Mouse (Mus musculus) thymus, postnatal 14 days (tissue): ENCODE results near the gene Supt4a.
A peak's percentile ranks its signal among the peaks of the same experiment; 100 is the strongest.

Source experiments
- DNase-seq: peaks from one replicate; pipeline ENCODE4 v3.0.0; 2021

Supt4a gene

GRCm38 (mm10) chr11:87752307-87752706, 15.0 kb downstream of the Supt4a start:
- no peak for DNase-seq

GRCm38 (mm10) chr11:87753255-87753654, 15.9 kb downstream of the Supt4a start:
- DNase-seq, result peak; percentile 53

DNA sequence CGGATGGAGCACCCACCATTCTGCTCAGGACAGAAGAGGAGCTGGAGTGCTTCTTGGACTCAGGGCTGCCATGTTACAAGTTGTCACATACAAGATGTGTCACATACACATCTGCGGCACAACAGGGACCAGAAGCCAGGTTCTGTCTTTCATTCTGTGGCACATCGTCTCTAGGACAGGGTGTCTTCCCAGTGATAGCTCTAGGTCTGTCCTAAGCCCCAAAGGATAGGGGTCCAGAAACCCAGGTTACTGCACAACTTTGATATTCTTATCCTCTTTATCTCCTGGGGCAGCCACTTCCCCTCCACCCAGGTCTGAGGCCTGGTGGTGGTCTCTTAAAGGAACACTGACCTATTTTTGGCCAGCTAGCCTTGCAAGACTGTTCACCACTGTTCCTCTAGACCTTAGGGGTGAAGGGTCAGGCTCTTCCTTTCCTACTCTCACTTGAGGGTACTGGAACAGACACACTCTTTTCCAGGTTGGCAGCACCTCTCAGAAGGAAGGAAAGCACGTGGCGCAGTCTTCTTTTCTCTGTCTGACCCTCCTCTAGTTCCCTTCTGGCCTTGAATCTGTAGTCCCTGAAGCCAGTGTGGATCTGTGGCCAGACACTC, 16.6 kb downstream of the Supt4a start:
- DNase-seq, result peak; percentile 44

DNA sequence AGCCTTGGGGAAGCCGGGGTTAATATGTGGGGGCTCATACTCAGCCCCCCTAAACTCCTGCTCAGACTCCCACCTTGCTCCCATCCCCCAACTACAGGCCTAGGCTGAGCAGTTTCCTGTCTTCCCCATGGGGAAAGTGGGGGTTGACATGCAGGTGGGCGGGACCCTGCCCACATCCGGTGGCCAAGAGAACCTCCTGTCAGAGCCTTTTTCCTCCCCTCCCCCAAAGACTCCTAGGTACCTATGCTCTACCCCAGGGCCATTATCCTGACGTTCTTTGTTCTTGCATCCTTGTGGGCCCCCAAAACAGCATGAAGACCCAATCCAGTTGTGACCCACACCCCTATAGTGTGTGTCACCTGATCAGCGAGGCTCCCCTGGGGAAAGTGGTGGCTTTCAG, 17.3 kb downstream of the Supt4a start:
- peak; percentile 96 for DNase-seq

DNA sequence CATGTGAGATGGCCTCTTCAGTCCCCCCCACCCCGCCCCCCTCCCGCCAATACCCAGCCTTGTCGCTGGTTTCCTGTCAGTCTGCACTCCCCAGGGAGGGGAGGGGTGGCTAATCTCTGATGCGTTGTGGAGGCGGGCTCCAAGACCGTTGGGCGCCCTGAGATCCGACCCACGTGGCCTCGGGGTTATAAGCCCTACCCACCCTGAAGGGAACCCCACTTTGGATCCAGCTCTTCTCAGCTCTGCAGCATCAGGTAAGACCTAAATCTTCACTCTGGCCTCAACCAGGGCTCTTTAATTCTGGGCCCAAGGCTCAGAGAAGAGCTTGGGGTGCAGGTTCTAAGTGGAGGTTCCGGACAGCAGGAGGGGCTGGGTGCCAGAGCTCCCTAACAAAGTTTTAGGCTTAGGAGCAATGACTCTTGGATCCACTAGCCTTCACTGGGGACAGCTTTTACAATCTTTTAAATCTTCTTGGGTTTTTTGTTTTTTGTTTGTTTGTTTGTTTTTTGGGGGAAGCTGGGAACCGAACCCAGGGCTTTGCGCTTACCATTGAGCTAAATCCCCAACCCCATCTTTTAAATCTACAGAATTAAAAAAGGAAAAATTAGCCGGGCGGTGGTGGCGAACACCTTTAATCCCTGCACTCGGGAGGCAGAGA, 18.1 kb downstream of the Supt4a start:
- DNase-seq, result peak; percentile 99

- peak; percentile 89 for DNase-seq
Observed at GRCm38 (mm10) chr11:87756251-87756820, 19.0 kb downstream of the Supt4a start.

- DNase-seq, result peak; percentile 72
Observed at GRCm38 (mm10) chr11:87757001-87757954, 19.9 kb downstream of the Supt4a start.

DNA sequence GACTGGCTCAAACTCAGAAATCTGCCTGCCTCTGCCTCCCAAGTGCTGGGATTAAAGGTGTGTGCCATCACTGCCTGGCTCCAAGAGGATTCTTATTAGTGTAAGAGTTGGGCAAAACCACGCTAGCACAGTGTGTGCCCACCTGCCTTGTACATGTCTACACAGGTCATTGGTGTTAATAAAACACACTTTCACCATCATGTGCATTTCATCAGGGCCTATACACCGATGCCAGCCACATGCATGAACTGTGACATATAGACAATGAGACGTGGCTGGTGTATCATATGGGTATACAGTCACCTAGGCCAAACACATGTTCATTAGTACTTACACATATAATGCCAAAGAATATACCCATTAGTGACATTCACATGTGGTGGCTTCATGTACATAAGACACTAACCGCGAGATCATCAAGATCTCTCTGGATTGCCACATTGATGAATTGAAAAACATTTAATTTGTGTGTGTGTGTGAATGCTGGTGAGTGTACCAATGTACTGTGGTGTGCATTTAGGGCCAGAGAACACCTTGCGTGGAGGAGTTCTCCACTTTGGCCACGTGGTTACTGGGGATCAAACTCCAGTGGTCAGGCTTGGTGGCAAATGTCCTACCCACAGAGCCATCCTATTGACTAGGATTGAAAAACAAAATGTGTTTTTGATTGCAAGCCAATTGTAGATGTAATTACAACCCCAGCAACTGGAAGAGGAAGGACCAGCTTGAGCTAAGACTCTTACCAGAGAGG, 21.0 kb downstream of the Supt4a start:
- peak; percentile 54 for DNase-seq

DNA sequence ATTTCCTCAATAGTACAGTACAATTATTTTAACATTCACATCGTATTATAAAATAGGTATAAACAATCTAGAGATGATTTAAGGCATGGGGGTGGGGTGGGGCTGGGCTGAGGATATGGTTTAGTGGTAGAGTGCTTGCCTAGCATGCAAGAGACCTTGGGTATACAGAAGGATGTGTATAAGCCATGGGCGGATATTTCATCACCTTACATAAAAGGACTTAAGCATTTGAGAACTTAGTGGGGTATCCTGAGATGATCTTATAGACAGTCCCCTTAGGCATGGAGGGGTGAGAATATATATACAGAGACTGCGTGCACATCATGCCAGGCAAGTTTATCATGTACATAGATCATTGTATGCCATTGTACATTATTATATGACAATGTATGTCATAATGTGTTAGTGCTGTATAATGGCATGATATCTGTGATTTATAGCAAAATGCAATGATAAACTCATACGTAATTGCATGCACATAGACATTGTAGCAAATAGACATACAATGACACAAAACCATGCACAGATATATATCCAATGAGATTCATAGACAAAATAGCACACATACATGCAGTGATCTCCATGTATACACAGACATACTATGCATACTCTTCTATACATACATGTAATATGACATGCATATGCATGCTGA, 21.7 kb downstream of the Supt4a start:
- DNase-seq, result peak; percentile 44

DNA sequence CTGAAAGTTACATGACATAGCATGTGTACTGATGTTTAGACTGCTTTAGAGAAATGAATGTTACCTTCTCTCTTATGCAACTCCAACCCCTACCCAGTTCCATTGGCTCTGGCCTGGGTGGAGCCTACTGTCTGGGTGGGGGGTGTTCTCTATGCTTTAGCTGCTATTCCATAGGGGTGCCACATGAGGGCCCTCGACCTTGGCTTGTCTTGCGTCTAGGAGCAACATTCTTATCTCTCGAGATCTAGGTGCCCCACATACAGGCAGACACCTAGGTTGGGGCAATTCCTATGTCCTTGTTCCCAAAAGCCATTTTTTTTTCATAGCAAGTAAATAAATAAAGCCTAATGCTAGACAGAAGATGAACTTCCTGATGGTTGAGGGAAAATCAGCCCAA, 22.3 kb downstream of the Supt4a start:
- DNase-seq, result peak; percentile 91

DNA sequence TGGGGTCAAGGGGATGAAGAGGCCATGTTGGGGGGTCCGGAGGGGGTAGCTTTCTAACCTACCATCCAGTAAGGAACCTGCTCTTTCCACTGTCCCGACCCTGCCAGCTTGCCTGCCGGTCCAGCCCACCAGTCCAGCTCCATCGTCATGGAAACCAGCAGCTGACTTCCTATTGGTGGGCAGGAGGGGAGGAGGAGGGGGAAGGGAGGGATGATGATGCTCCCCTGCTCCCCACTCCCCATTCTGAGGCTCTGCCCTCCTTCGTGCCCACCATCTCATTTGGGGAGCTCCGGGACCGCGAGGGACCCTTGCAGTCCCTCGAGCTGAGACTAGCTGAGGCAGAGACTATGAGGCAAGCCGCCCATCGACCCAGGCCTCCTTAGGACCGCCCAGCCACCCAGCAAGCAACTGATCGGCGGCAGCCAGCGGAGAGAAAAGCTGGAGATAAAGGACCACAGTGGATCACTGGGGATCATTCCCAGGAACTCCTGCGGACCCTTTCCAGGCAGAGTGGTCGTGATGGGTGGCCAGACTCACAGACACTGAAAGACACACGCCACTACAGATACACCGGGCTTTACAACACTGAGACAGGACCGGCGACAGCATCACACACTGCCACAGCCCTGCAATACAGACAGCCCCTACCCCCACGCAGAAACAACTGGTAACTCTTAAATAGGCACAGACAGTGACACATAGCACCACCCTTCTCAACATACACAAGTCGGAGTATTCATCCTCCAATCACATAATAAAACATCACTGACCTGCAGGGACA, 23.1 kb downstream of the Supt4a start, which contains the start of gene Tspoap1:
Gene Tspoap1, plus strand, starts transcription at position 241 of the 781 bp plus-strand sequence.
- peak; percentile 67 for DNase-seq

GRCm38 (mm10) chr11:87761181-87761721, 23.9 kb downstream of the Supt4a start:
- DNase-seq, result peak; percentile 29

GRCm38 (mm10) chr11:87761806-87762701, 24.7 kb downstream of the Supt4a start:
- DNase-seq, result no peak

DNA sequence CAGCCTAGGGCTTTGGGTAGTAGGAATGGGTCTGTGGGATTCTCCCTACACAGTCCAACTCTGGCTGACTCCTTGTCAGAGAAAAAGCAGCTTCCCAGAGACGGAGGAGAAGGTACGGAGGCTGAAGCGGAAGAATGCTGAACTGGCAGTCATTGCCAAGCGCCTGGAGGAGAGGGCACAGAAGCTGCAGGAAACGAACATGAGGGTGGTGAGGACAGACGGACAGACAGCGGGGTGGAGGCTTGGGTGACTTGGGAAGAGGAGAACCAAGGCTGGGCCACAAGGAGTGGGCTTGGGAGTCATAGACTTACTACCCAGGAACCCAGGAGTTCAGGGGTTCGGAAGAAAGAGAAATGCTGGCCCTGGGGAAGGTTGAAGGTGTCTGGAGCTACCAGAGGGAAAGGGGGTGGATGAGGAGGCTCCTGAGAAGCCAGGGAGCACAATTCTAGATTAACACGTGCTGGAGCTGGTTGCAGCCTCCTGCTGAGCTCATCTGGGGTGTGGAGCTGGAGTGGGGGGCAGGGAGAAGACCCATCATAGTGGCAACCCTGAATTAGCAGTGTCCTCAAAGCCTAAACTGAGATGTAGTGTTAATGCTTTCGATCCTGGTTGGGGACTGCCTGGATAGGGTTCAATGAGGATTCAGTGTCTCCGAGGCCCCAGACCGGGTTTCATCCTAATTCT, 25.5 kb downstream of the Supt4a start:
- DNase-seq, result no peak

DNA sequence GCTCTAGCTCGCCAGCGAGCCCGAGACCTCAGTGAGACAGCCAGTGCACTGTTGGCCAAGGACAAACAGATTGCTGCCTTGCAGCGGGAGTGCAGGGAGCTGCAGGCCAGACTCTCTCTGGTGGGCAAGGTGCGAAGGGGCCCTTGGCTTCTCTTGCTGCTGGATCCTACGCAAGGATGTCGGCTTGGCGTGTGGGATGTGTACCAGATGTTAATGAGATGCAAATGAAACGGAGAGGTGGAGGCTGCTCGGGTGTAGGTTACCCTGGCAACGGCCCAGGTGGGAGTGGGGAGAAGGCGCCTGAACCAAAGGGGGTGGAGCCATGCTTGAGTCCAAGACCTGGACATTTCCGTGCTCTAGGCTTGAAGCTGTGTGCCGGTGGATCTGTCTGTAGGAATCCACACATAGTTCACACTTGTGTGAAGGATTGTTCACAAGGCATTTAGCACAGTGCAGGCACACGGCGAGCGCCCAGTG, 26.2 kb downstream of the Supt4a start:
- peak; percentile 23 for DNase-seq

DNA sequence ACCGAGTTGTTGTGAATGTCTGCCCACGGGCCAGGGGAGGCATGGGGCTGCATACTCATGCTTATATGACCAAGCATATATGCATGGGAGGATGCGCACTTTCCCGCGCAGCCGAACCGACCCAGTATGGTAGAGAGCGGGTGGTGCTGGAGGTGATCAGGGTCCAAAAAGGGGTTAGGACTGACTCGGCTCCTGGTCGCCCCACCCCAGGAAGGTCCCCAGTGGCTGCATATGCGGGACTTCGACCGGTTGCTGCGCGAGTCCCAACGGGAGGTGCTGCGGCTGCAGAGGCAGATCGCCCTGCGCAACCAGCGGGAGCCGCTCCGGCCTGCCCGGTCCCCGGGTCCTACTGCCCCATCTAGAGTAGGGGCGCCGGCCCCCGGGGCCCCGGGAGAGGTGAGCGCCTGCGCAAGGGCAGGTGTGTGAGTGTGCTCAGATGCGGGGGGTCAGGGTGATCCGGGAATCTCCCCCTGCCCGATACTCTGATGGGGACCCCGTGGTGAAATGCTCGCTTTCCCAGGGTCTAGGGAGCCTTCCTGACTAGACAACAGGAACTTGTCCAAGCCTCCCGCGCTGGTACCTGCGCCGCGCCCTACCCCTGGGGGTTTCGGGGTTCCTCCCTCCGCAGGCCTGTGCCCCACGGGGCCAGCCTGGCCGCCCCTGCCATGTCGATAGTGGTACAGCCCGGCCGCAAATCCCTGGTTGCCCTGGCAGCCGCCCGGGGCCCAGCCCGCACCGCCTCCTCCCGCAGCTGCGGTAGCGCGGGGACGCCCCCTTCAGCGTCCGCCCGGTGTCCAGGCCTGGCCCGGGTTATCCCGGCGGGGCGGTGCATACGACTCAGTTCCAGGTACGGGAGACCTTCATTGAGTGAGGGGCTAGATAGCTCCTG, 26.9 kb downstream of the Supt4a start:
- peak; percentile 26 for DNase-seq

DNA sequence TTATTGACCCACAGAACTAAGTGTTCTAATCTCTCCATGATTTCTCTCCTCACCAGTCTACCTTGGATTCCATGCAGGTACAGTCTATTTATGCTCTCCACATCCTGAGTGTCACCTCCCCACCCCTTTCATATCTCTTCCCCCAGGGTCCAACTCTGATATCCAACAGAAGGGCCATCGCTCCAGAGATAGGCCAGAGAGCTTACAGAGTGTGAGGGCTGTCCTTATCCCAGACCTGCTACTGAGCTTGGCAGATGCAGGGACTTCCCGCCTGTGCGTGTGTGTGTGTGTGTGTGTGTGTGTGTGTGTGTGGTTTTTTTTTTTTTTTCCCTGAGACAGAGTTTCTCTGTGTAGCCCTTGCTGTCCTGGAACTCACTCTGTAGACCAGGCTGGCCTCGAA, 31.4 kb downstream of the Supt4a start:
- DNase-seq, result no peak

DNA sequence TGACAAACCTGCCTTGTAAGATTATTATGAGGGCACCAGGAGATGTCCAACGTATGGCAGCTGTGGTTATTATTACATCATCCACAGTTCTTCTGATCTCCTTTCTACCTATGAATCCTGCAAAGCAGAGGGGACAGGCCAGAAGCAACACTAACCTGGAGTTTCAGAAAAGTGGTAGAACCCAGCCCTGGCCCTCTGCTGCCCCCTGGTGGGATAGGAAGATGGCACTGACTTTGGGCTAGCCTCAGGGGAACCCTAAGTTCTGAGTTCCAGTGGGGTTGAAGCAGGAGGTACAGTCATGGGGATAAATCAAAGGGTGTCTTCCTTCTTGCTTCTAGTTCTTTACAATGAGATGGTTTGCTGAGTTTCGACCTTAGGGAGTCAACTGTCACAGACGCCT, 33.6 kb downstream of the Supt4a start:
- DNase-seq, result peak; percentile 90
